Mouse (Mus musculus) heart, postnatal 0 days (tissue): ENCODE measurements around the gene Psmc5. TPM values are rescaled to one million over a fixed set of nuclear protein-coding genes. Genes with fewer than 3 reads are reported as not detected.
A peak's percentile ranks its signal among the peaks of the same experiment; 100 is the strongest.

ENCODE experiments used
- ATAC-seq: fragments of 200-750 bp; cut with Nextera tagmentation; 2 replicates; pipeline ENCODE4 v1.8.0; 2017; ENCODE audit warnings: low read depth, moderate number of reproducible peaks, moderate library complexity; ENCODE audit not compliant: insufficient read depth
- DNase-seq: peaks from one replicate; pipeline ENCODE4 v3.0.0-alpha.2; 2016; ENCODE audit warnings: low spot score
- H3K27ac ChIP-seq: fragments of 300-500 bp; sonication (generic); 2 replicates; pipeline ENCODE4 v1.5.1; 2014; ENCODE audit warnings: low read depth, mild to moderate bottlenecking
- H3K27me3 ChIP-seq: fragments of 300-500 bp; sonication (generic); 2 replicates; pipeline ENCODE4 v1.6.1; 2014; ENCODE audit warnings: low read length, mixed read lengths; ENCODE audit not compliant: control insufficient read depth, insufficient read depth
- H3K36me3 ChIP-seq: fragments of 300-500 bp; sonication (generic); replicated peaks from 2 replicates; pipeline ENCODE4 v1.6.1; 2014; ENCODE audit warnings: low read length, mixed read lengths; ENCODE audit not compliant: control insufficient read depth, insufficient read depth
- H3K4me1 ChIP-seq: fragments of 300-500 bp; sonication (generic); 2 replicates; pipeline ENCODE4 v1.6.1; 2014; ENCODE audit warnings: antibody characterized with exemption; ENCODE audit not compliant: control insufficient read depth, insufficient read depth
- H3K4me2 ChIP-seq: fragments of 300-500 bp; sonication (generic); 2 replicates; pipeline ENCODE4 v1.6.1; 2014; ENCODE audit warnings: low read depth, mild to moderate bottlenecking, low read length, moderate library complexity
- H3K4me3 ChIP-seq: fragments of 300-500 bp; sonication (generic); 2 replicates; pipeline ENCODE4 v1.5.1; 2014; ENCODE audit warnings: low read depth, low read length
- H3K9ac ChIP-seq: fragments of 300-500 bp; sonication (generic); replicated peaks from 2 replicates; pipeline ENCODE4 v1.6.1; 2014; ENCODE audit warnings: low read depth, low read length, mixed read lengths
- H3K9me3 ChIP-seq: fragments of 300-500 bp; sonication (generic); replicated peaks from 2 replicates; pipeline ENCODE4 v1.6.1; 2016; ENCODE audit warnings: low read length; ENCODE audit not compliant: control insufficient read depth
- CTCF ChIP-seq: IDR thresholded peaks from 2 replicates; pipeline ENCODE4 v1.5.1; 2016; ENCODE audit warnings: antibody characterized with exemption, control low read depth, low read depth
- EP300 ChIP-seq: IDR thresholded peaks from 2 replicates; pipeline ENCODE4 v1.6.1; 2016; ENCODE audit warnings: antibody characterized with exemption, low read depth
- WGBS: fragments of 180-500 bp; shearing (Covaris S2); extraction: QIAGEN DNeasy Blood & Tissue Kit; methylation state at CpG from one replicate; pipeline ENCODE4 v1.1.7; 2014; 5-methylcytosine and 5-hydroxymethylcytosine counted together
- polyA plus RNA-seq: library from polyadenylated mRNA; unstranded; fragments of >200 nt; fragmentation: Nextera tagmentation; extraction: Ambion mirVana; gene quantifications from 2 replicates; pipeline ENCODE4 v1.2.1, GENCODE M21; 2015
- total RNA-seq: library from RNA; depleted of rRNA; stranded (reverse); fragments of >200 nt; gene quantifications from 2 replicates; pipeline ENCODE4 v1.2.3, GENCODE M21; 2014; ENCODE audit warnings: low replicate concordance

Gene Psmc5
- total and polyA plus RNA-seq, 2 experiments from 2014 or later, result 50.8 to 208 TPM

DNA sequence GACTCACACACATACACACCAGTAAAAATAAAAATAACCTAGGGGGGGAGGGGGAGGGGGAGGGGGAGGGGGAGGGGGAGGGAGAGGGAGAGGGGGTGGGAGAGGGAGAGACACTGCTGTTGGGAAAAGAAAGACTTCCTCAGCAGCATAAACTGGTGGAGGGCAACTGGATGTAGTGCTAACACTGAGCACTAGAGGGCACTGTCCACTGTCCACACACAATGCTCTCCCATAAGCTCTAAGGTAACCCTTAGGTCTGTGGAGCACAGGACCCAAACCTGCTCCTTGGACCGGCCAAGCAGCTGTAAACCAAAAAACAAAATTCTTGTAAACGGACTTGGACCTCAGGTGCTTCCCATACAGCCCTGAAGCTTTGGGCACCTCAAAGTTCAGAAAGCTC, 46.7 kb downstream of the Psmc5 start:
- Histone ChIP-seq H3K4me2 (no peak overlapping the region), H3K27ac (no peak overlapping the region), H3K9me3 (no peaks in the 10 kb centered on the region), H3K9ac (no peak overlapping the region), H3K27me3 (no peaks in the 10 kb centered on the region), H3K36me3 (no peaks in the 10 kb centered on the region), H3K4me1 (no peaks in the 10 kb centered on the region), H3K4me3 (no peak overlapping the region)
- peak; percentile 78; the same call in 1 of the 2 replicates for ATAC-seq
- TF ChIP-seq CTCF, result peak; percentile 87
- TF ChIP-seq EP300, result no peak
- 20% methylated on average over 2 of the region's 2 CpGs for WGBS
- DNase-seq, result peak; percentile 46

DNA sequence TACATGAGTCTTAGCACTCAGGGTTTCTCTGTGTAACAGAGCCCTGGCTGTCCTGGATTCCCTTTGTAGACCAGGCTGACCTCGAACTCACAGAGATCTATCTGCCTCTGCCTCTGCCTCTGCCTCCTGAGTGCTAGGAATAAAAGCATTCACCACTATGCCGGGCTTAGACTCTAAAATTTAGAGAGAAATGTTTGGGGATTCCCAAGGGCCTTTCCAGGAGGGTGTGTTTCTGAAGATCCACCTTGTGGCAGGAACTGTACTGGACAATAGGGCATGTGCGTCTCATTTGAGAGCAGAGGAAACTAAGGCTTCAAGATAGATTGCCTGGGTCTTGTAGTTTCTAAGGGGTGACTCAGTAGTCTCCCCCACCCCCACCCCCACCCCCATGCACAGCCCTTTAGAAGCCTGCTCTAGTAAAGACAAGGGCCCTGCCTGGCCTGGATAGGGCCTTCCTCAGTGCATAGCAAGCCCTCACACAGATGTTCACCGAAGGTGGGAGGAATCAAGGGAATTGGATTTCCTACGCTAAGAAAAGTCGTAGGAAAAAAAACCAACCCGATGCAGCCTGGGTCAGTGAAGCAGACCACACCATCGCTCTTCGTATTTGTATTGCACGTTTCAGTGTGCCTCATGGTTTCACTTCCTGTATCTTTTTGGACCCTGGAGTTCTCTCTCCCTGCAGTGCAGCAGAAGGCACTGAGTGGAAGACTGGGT, 49.6 kb downstream of the Psmc5 start:
- no peak overlapping the region for H3K9ac ChIP-seq
- no peak overlapping the region for H3K27ac ChIP-seq
- ATAC-seq (no peak), DNase-seq (no peak)
- H3K4me2 ChIP-seq, result no peak overlapping the region
- no peak overlapping the region for H3K4me3 ChIP-seq
- WGBS, result 78% methylated on average over 10 of the region's 10 CpGs
- no peaks in the 10 kb centered on the region for H3K27me3 ChIP-seq
- H3K4me1 ChIP-seq, result no peaks in the 10 kb centered on the region
- H3K36me3 ChIP-seq, result no peaks in the 10 kb centered on the region
- TF ChIP-seq CTCF (no peak), EP300 (no peak)
- no peaks in the 10 kb centered on the region for H3K9me3 ChIP-seq

DNA sequence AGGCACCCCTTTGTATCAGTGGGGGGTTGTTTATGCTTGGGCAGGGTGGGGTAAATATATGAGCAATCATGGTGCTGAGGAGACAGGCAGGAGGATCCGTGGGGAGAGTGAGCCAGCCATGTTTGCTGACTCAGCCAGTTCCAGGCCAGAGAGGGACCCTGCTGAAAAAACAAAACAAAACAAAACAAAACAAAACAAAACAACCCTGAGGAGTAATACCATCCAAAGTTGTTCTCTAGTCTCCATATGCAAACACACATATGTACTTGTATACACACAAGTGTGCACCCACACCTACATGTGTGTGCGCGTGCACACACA, 50.1 kb downstream of the Psmc5 start:
- Histone ChIP-seq H3K27ac (no peak overlapping the region), H3K4me3 (no peak overlapping the region), H3K9me3 (no peaks in the 10 kb centered on the region), H3K9ac (no peak overlapping the region), H3K4me2 (no peak overlapping the region), H3K27me3 (no peaks in the 10 kb centered on the region), H3K4me1 (no peaks in the 10 kb centered on the region), H3K36me3 (no peaks in the 10 kb centered on the region)
- whole genome bisulfite sequencing, result 91% methylated on average over 3 of the region's 3 CpGs
- TF ChIP-seq EP300 (no peak), CTCF (no peak)
- DNase-seq (no peak), ATAC-seq (no peak)

DNA sequence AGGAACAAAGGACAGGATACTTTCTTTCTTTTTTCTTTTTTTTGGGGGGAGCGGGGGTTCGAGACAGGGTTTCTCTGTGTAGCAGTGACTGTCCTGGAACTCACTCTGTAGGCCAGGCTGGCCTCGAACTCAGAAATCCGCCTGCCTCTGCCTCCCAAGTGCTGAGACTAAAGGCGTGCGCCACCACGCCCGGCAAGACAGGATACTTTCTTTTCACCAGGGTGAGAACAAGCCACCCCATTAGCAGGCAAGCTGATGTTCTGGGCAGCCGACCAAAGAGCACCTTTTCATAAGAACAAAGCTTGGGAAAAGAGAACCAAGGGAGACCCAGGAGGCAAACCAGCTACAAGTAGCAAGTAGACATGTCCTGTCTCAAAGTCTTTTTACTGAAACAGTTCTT, 50.8 kb downstream of the Psmc5 start:
- DNase-seq (no peak), ATAC-seq (no peak)
- Histone ChIP-seq H3K9ac (no peak overlapping the region), H3K4me1 (no peaks in the 10 kb centered on the region), H3K4me2 (no peak overlapping the region), H3K36me3 (no peaks in the 10 kb centered on the region), H3K4me3 (no peak overlapping the region), H3K27ac (no peak overlapping the region), H3K9me3 (no peaks in the 10 kb centered on the region), H3K27me3 (no peaks in the 10 kb centered on the region)
- 81% methylated on average over 9 of the region's 9 CpGs for WGBS
- TF ChIP-seq CTCF (no peak), EP300 (no peak)

DNA sequence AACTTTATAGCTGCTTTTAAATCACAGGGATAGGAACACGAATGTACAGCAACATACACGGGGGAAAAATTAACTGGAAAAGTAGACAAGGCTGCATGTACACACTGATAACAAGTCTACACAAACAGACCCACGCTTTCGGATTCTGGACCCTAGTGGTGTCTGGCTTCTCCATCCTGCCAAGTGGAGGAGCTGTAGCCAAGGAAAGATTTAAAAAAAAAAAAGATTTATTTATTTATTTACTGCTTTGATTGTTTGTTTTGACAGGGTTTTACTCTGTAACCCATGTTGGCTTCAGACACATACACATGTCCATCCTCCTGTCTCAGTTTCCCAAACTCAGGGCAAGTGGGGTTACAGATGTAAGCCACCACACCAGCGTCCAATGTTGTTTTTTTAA, 51.5 kb downstream of the Psmc5 start:
- 50% methylated on average over 5 of the region's 5 CpGs for WGBS
- H3K4me1 ChIP-seq, result no peaks in the 10 kb centered on the region

DNA sequence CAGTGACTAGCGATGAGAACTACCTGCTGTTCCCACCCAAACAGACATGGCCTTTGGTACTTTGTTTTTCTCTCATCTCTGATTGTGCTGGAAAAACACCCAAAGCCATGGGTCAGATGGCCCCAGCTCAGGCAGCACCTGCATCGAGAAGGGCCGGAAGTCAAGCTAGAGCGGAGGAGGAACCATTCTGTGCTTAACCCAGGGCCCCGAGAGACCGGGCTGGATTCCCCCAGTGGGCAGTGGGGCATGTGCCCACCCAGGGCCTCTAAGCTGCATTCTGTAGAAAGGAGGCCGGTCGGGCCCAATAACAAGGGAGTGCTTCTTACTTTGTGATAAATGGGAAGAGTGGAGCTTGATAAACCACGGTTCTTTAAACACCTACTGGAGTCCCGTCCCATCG, 52.2 kb downstream of the Psmc5 start:
- Histone ChIP-seq H3K27me3 (no peaks in the 10 kb centered on the region), H3K36me3 (no peaks in the 10 kb centered on the region), H3K27ac (no peak overlapping the region), H3K9ac (no peak overlapping the region), H3K4me3 (no peak overlapping the region), H3K4me2 (no peak overlapping the region), H3K9me3 (no peaks in the 10 kb centered on the region), H3K4me1 (no peaks in the 10 kb centered on the region)
- TF ChIP-seq EP300, result no peak
- no peak for TF ChIP-seq CTCF
- DNase-seq, result no peak
- no peak for ATAC-seq
- WGBS, result 71% methylated on average over 11 of the region's 11 CpGs

More for the DNA sequence above, 51.5 kb downstream of the Psmc5 start:
- no peak overlapping the region for H3K9ac ChIP-seq
- no peak overlapping the region for H3K4me3 ChIP-seq
- H3K27ac ChIP-seq, result no peak overlapping the region
- H3K27me3 ChIP-seq, result no peaks in the 10 kb centered on the region
- ATAC-seq (no peak), DNase-seq (no peak)
- no peak overlapping the region for H3K4me2 ChIP-seq
- no peaks in the 10 kb centered on the region for H3K36me3 ChIP-seq
- no peak for TF ChIP-seq CTCF
- no peak for TF ChIP-seq EP300
- no peaks in the 10 kb centered on the region for H3K9me3 ChIP-seq
